Mouse (Mus musculus): ENCODE results near the gene Negr1. TPM values are rescaled to one million over a fixed set of nuclear protein-coding genes. Genes with fewer than 3 reads are reported as not detected.

Negr1 gene
- polyA plus RNA-seq, 1 experiment from 2014 or later = 4.2 TPM

- ATAC-seq (ENCODE audit: insufficient read depth, low FRiP score, low TSS enrichment) (no peak), DNase-seq (ENCODE audit: low spot score) (no peak)
- Histone ChIP-seq H3K27ac (ENCODE audit: low read depth, low read length) (no peak overlapping the region), H3K4me2 (ENCODE audit: low read depth) (no peak overlapping the region), H3K9me3 (ENCODE audit: control insufficient read depth, low read length) (no peaks in the 10 kb centered on the region), H3K9ac (ENCODE audit: low read length) (no peak overlapping the region), H3K4me1 (ENCODE audit: control insufficient read depth, insufficient read depth, low read length) (no peaks in the 10 kb centered on the region), H3K36me3 (ENCODE audit: control insufficient read depth, insufficient read depth, low read length) (no peaks in the 10 kb centered on the region), H3K27me3 (ENCODE audit: control insufficient read depth, insufficient read depth, low read length) (no peaks in the 10 kb centered on the region), H3K4me3 (ENCODE audit: low read depth, low read length) (no peak overlapping the region)
- WGBS = 56% methylated on average over 2 of the region's 2 CpGs
Measured at GRCm38 (mm10) chr3:156766171-156766845, 204.7 kb downstream of the Negr1 start.

GRCm38 (mm10) chr3:156771626-156772025 lies 210.0 kb downstream of the Negr1 start:
- H3K27me3 ChIP-seq (ENCODE audit: control insufficient read depth, insufficient read depth, low read length) = no peaks in the 10 kb centered on the region
- no peaks in the 10 kb centered on the region for H3K36me3 ChIP-seq (ENCODE audit: control insufficient read depth, insufficient read depth, low read length)
- H3K9me3 ChIP-seq (ENCODE audit: control insufficient read depth, low read length) = no peaks in the 10 kb centered on the region
- H3K27ac ChIP-seq (ENCODE audit: low read depth, low read length) = no peak overlapping the region
- no peaks in the 10 kb centered on the region for H3K4me1 ChIP-seq (ENCODE audit: control insufficient read depth, insufficient read depth, low read length)
- no peak overlapping the region for H3K4me3 ChIP-seq (ENCODE audit: low read depth, low read length)
- WGBS = 70% methylated on average over 2 of the region's 2 CpGs
- no peak for DNase-seq (ENCODE audit: low spot score)
- H3K9ac ChIP-seq (ENCODE audit: low read length) = no peak overlapping the region
- no peak overlapping the region for H3K4me2 ChIP-seq (ENCODE audit: low read depth)
- ATAC-seq (ENCODE audit: insufficient read depth, low FRiP score, low TSS enrichment) = no peak

GRCm38 (mm10) chr3:156772057-156772456 lies 210.5 kb downstream of the Negr1 start:
- no peaks in the 10 kb centered on the region for H3K27me3 ChIP-seq (ENCODE audit: control insufficient read depth, insufficient read depth, low read length)
- DNase-seq (ENCODE audit: low spot score) = no peak
- WGBS = 48% methylated on average over 1 of the region's 1 CpGs
- H3K36me3 ChIP-seq (ENCODE audit: control insufficient read depth, insufficient read depth, low read length) = no peaks in the 10 kb centered on the region
- H3K9me3 ChIP-seq (ENCODE audit: control insufficient read depth, low read length) = no peaks in the 10 kb centered on the region
- H3K4me2 ChIP-seq (ENCODE audit: low read depth) = no peak overlapping the region
- H3K4me1 ChIP-seq (ENCODE audit: control insufficient read depth, insufficient read depth, low read length) = no peaks in the 10 kb centered on the region
- no peak overlapping the region for H3K27ac ChIP-seq (ENCODE audit: low read depth, low read length)
- ATAC-seq (ENCODE audit: insufficient read depth, low FRiP score, low TSS enrichment) = peak; percentile 63
- no peak overlapping the region for H3K4me3 ChIP-seq (ENCODE audit: low read depth, low read length)
- no peak overlapping the region for H3K9ac ChIP-seq (ENCODE audit: low read length)

- no peaks in the 10 kb centered on the region for H3K27me3 ChIP-seq (ENCODE audit: control insufficient read depth, insufficient read depth, low read length)
- no peak overlapping the region for H3K4me2 ChIP-seq (ENCODE audit: low read depth)
- DNase-seq (ENCODE audit: low spot score) (no peak), ATAC-seq (ENCODE audit: insufficient read depth, low FRiP score, low TSS enrichment) (no peak)
- no peaks in the 10 kb centered on the region for H3K36me3 ChIP-seq (ENCODE audit: control insufficient read depth, insufficient read depth, low read length)
- no peak overlapping the region for H3K27ac ChIP-seq (ENCODE audit: low read depth, low read length)
- H3K4me3 ChIP-seq (ENCODE audit: low read depth, low read length) = no peak overlapping the region
- H3K4me1 ChIP-seq (ENCODE audit: control insufficient read depth, insufficient read depth, low read length) = no peaks in the 10 kb centered on the region
- WGBS = 45% methylated on average over 1 of the region's 1 CpGs
- no peaks in the 10 kb centered on the region for H3K9me3 ChIP-seq (ENCODE audit: control insufficient read depth, low read length)
- H3K9ac ChIP-seq (ENCODE audit: low read length) = no peak overlapping the region
Measured at GRCm38 (mm10) chr3:156784309-156784852, 222.8 kb downstream of the Negr1 start.

- Histone ChIP-seq H3K4me2 (ENCODE audit: low read depth) (no peak overlapping the region), H3K9ac (ENCODE audit: low read length) (no peak overlapping the region), H3K4me3 (ENCODE audit: low read depth, low read length) (no peak overlapping the region), H3K36me3 (ENCODE audit: control insufficient read depth, insufficient read depth, low read length) (no peaks in the 10 kb centered on the region), H3K4me1 (ENCODE audit: control insufficient read depth, insufficient read depth, low read length) (no peaks in the 10 kb centered on the region), H3K27ac (ENCODE audit: low read depth, low read length) (no peak overlapping the region), H3K27me3 (ENCODE audit: control insufficient read depth, insufficient read depth, low read length) (no peaks in the 10 kb centered on the region), H3K9me3 (ENCODE audit: control insufficient read depth, low read length) (no peaks in the 10 kb centered on the region)
- DNase-seq (ENCODE audit: low spot score) (no peak), ATAC-seq (ENCODE audit: insufficient read depth, low FRiP score, low TSS enrichment) (no peak)
- 76% methylated on average over 1 of the region's 1 CpGs for WGBS
Measured at GRCm38 (mm10) chr3:156786355-156786754, 224.8 kb downstream of the Negr1 start.

GRCm38 (mm10) chr3:156791234-156791633 lies 229.6 kb downstream of the Negr1 start:
- Histone ChIP-seq H3K4me3 (ENCODE audit: low read depth, low read length) (no peak overlapping the region), H3K4me2 (ENCODE audit: low read depth) (no peak overlapping the region), H3K4me1 (ENCODE audit: control insufficient read depth, insufficient read depth, low read length) (no peaks in the 10 kb centered on the region), H3K36me3 (ENCODE audit: control insufficient read depth, insufficient read depth, low read length) (no peaks in the 10 kb centered on the region), H3K9ac (ENCODE audit: low read length) (no peak overlapping the region), H3K27ac (ENCODE audit: low read depth, low read length) (no peak overlapping the region), H3K27me3 (ENCODE audit: control insufficient read depth, insufficient read depth, low read length) (no peaks in the 10 kb centered on the region), H3K9me3 (ENCODE audit: control insufficient read depth, low read length) (no peaks in the 10 kb centered on the region)
- no peak for ATAC-seq (ENCODE audit: insufficient read depth, low FRiP score, low TSS enrichment)
- no peak for DNase-seq (ENCODE audit: low spot score)

GRCm38 (mm10) chr3:156792743-156793142 lies 231.1 kb downstream of the Negr1 start:
- no peak overlapping the region for H3K4me2 ChIP-seq (ENCODE audit: low read depth)
- DNase-seq (ENCODE audit: low spot score) (no peak), ATAC-seq (ENCODE audit: insufficient read depth, low FRiP score, low TSS enrichment) (no peak)
- H3K4me1 ChIP-seq (ENCODE audit: control insufficient read depth, insufficient read depth, low read length) = no peaks in the 10 kb centered on the region
- H3K27me3 ChIP-seq (ENCODE audit: control insufficient read depth, insufficient read depth, low read length) = no peaks in the 10 kb centered on the region
- no peak overlapping the region for H3K4me3 ChIP-seq (ENCODE audit: low read depth, low read length)
- WGBS = 93% methylated on average over 7 of the region's 7 CpGs
- H3K36me3 ChIP-seq (ENCODE audit: control insufficient read depth, insufficient read depth, low read length) = no peaks in the 10 kb centered on the region
- H3K9me3 ChIP-seq (ENCODE audit: control insufficient read depth, low read length) = no peaks in the 10 kb centered on the region
- H3K27ac ChIP-seq (ENCODE audit: low read depth, low read length) = no peak overlapping the region
- no peak overlapping the region for H3K9ac ChIP-seq (ENCODE audit: low read length)

- no peak overlapping the region for H3K9ac ChIP-seq (ENCODE audit: low read length)
- H3K4me2 ChIP-seq (ENCODE audit: low read depth) = no peak overlapping the region
- no peak for DNase-seq (ENCODE audit: low spot score)
- no peaks in the 10 kb centered on the region for H3K36me3 ChIP-seq (ENCODE audit: control insufficient read depth, insufficient read depth, low read length)
- no peaks in the 10 kb centered on the region for H3K9me3 ChIP-seq (ENCODE audit: control insufficient read depth, low read length)
- no peaks in the 10 kb centered on the region for H3K4me1 ChIP-seq (ENCODE audit: control insufficient read depth, insufficient read depth, low read length)
- H3K27me3 ChIP-seq (ENCODE audit: control insufficient read depth, insufficient read depth, low read length) = no peaks in the 10 kb centered on the region
- no peak overlapping the region for H3K27ac ChIP-seq (ENCODE audit: low read depth, low read length)
- 94% methylated on average over 4 of the region's 4 CpGs for WGBS
- ATAC-seq (ENCODE audit: insufficient read depth, low FRiP score, low TSS enrichment) = no peak
- H3K4me3 ChIP-seq (ENCODE audit: low read depth, low read length) = no peak overlapping the region
Measured at GRCm38 (mm10) chr3:156794091-156794490, 232.5 kb downstream of the Negr1 start.

GRCm38 (mm10) chr3:156794610-156795009 lies 233.0 kb downstream of the Negr1 start:
- Histone ChIP-seq H3K4me3 (ENCODE audit: low read depth, low read length) (no peak overlapping the region), H3K36me3 (ENCODE audit: control insufficient read depth, insufficient read depth, low read length) (no peaks in the 10 kb centered on the region), H3K9me3 (ENCODE audit: control insufficient read depth, low read length) (no peaks in the 10 kb centered on the region), H3K27ac (ENCODE audit: low read depth, low read length) (no peak overlapping the region), H3K9ac (ENCODE audit: low read length) (no peak overlapping the region), H3K4me2 (ENCODE audit: low read depth) (no peak overlapping the region), H3K4me1 (ENCODE audit: control insufficient read depth, insufficient read depth, low read length) (no peaks in the 10 kb centered on the region), H3K27me3 (ENCODE audit: control insufficient read depth, insufficient read depth, low read length) (no peaks in the 10 kb centered on the region)
- WGBS = 64% methylated on average over 2 of the region's 2 CpGs
- DNase-seq (ENCODE audit: low spot score) = no peak
- ATAC-seq (ENCODE audit: insufficient read depth, low FRiP score, low TSS enrichment) = no peak

Measured in neural tube, embryonic 11.5 days (tissue).